Mouse (Mus musculus): ENCODE data around the gene Otulin. TPM values are rescaled to one million over a fixed set of nuclear protein-coding genes. Genes with fewer than 3 reads are reported as not detected.

Gene Otulin
- polyA plus RNA-seq, 1 experiment from 2014 or later, result 33.5 TPM

DNA sequence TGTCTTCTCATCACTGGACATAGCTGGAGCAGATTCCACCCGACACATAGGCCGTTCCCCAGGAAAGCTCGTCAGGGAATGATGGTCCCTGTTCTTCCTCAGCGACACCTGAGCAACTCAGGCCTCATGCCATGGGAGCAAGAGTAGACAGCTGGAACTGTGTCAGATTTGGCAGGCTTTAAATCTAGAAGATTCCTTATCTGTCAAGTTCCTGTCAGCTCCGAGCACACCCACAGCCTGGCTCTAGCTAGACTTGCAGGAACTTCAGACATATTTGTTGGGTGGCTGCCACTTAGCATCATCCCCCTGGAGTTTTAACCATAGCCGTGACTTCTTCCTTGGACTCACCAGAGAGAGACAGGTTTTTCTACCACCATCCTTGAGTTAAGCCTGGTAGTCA, 82.4 kb downstream of the Otulin start:
- Histone ChIP-seq H3K4me3 (no peak overlapping the region), H3K9me3 (no peaks in the 10 kb centered on the region), H3K4me1 (0 out of 2 replicates have a peak, but pooled peaks cover 4% of the 10 kb centered on the region), H3K36me3 (replicated peaks) (no peaks in the 10 kb centered on the region), H3K27me3 (ENCODE audit: poor library complexity, severe bottlenecking) (no peaks in the 10 kb centered on the region), H3K27ac (no peak overlapping the region)
- 96% methylated on average over 6 of the region's 6 CpGs for WGBS
- no peak for DNase-seq (ENCODE audit: extremely low spot score, low spot score)

DNA sequence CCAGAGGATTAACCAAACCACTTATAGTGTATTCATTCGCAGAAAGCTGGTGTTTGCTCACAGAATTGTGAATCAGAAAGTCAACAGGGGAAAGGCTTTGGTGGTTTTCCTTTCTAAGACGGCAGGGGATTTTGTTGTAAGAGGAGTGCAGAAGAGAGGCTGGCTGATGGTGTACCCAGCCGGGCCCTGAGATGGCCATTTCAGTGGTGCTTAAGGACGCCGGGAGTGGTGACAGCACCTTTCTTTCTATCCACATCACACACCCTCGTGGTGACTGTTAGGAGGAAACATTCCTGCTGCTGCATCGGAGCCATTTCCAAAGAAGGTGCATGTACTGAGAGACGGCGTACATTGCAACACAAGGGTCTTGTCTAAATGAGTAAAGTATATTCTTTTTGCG, 85.3 kb downstream of the Otulin start:
- Histone ChIP-seq H3K4me3 (no peak overlapping the region), H3K4me1 (0 out of 2 replicates have a peak, but pooled peaks cover 4% of the 10 kb centered on the region), H3K27ac (no peak overlapping the region), H3K27me3 (ENCODE audit: poor library complexity, severe bottlenecking) (no peaks in the 10 kb centered on the region), H3K9me3 (no peaks in the 10 kb centered on the region), H3K36me3 (replicated peaks) (no peaks in the 10 kb centered on the region)
- DNase-seq (ENCODE audit: extremely low spot score, low spot score), result no peak
- WGBS, result 86% methylated on average over 10 of the region's 10 CpGs

GRCm38 (mm10) chr15:27539745-27540144, 90.7 kb downstream of the Otulin start:
- WGBS, result 93% methylated on average over 9 of the region's 9 CpGs
- no peaks in the 10 kb centered on the region for H3K9me3 ChIP-seq
- no peak overlapping the region for H3K4me3 ChIP-seq
- H3K27ac ChIP-seq, result no peak overlapping the region
- DNase-seq (ENCODE audit: extremely low spot score, low spot score), result no peak
- 0 out of 2 replicates have a peak, but pooled peaks cover 4% of the 10 kb centered on the region for H3K4me1 ChIP-seq
- H3K36me3 ChIP-seq (replicated peaks), result no peaks in the 10 kb centered on the region
- H3K27me3 ChIP-seq (ENCODE audit: poor library complexity, severe bottlenecking), result no peaks in the 10 kb centered on the region

- Histone ChIP-seq H3K4me3 (no peak overlapping the region), H3K27ac (no peak overlapping the region), H3K9me3 (no peaks in the 10 kb centered on the region), H3K4me1 (0 out of 2 replicates have a peak, but pooled peaks cover 4% of the 10 kb centered on the region), H3K36me3 (replicated peaks) (no peaks in the 10 kb centered on the region), H3K27me3 (ENCODE audit: poor library complexity, severe bottlenecking) (no peaks in the 10 kb centered on the region)
- DNase-seq (ENCODE audit: extremely low spot score, low spot score), result no peak
- 76% methylated on average over 4 of the region's 4 CpGs for WGBS
These were observed 92.8 kb downstream of the Otulin start for GRCm38 (mm10) chr15:27537519-27538223.

GRCm38 (mm10) chr15:27536771-27537170, 93.7 kb downstream of the Otulin start:
- Histone ChIP-seq H3K9me3 (no peaks in the 10 kb centered on the region), H3K36me3 (replicated peaks) (no peaks in the 10 kb centered on the region), H3K27me3 (ENCODE audit: poor library complexity, severe bottlenecking) (no peaks in the 10 kb centered on the region), H3K4me1 (0 out of 2 replicates have a peak, but pooled peaks cover 4% of the 10 kb centered on the region), H3K4me3 (no peak overlapping the region), H3K27ac (no peak overlapping the region)
- DNase-seq (ENCODE audit: extremely low spot score, low spot score), result no peak
- WGBS, result 69% methylated on average over 5 of the region's 5 CpGs

GRCm38 (mm10) chr15:27536186-27536585, 94.3 kb downstream of the Otulin start:
- no peak overlapping the region for H3K27ac ChIP-seq
- H3K36me3 ChIP-seq (replicated peaks), result no peaks in the 10 kb centered on the region
- no peak overlapping the region for H3K4me3 ChIP-seq
- WGBS, result 97% methylated on average over 7 of the region's 7 CpGs
- H3K9me3 ChIP-seq, result no peaks in the 10 kb centered on the region
- H3K4me1 ChIP-seq, result 0 out of 2 replicates have a peak, but pooled peaks cover 4% of the 10 kb centered on the region
- H3K27me3 ChIP-seq (ENCODE audit: poor library complexity, severe bottlenecking), result no peaks in the 10 kb centered on the region
- DNase-seq (ENCODE audit: extremely low spot score, low spot score), result no peak

DNA sequence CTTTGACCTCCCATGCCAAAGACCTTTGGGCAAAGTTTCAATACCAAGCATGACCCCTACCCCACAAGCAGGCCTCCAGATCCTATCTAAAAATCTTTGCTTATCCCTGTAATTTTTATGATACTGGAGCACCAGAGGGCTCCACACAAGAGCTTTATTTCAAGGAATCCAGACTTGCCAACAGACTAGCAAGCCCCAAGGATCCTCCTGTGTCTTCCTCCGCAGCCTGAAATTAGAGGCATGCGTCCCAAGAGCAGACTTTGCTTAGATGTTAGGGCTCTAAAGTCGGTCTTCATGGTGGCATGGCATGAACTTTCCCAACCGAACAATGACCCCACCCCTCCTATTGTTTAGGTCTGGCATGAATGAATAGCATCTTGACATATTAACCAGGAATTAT, 94.8 kb downstream of the Otulin start:
- Histone ChIP-seq H3K4me1 (0 out of 2 replicates have a peak, but pooled peaks cover 4% of the 10 kb centered on the region), H3K4me3 (no peak overlapping the region), H3K9me3 (no peaks in the 10 kb centered on the region), H3K36me3 (replicated peaks) (no peaks in the 10 kb centered on the region), H3K27me3 (ENCODE audit: poor library complexity, severe bottlenecking) (no peaks in the 10 kb centered on the region), H3K27ac (no peak overlapping the region)
- DNase-seq (ENCODE audit: extremely low spot score, low spot score), result no peak
- 90% methylated on average over 4 of the region's 4 CpGs for WGBS

- 80% methylated on average over 3 of the region's 3 CpGs for WGBS
- no peak for DNase-seq (ENCODE audit: extremely low spot score, low spot score)
- H3K27ac ChIP-seq, result no peak overlapping the region
- H3K9me3 ChIP-seq, result no peaks in the 10 kb centered on the region
- H3K27me3 ChIP-seq (ENCODE audit: poor library complexity, severe bottlenecking), result no peaks in the 10 kb centered on the region
- H3K4me1 ChIP-seq, result 0 out of 2 replicates have a peak, but pooled peaks cover 4% of the 10 kb centered on the region
- no peaks in the 10 kb centered on the region for H3K36me3 ChIP-seq (replicated peaks)
- no peak overlapping the region for H3K4me3 ChIP-seq
These were observed 97.5 kb downstream of the Otulin start for GRCm38 (mm10) chr15:27533036-27533435.

DNA sequence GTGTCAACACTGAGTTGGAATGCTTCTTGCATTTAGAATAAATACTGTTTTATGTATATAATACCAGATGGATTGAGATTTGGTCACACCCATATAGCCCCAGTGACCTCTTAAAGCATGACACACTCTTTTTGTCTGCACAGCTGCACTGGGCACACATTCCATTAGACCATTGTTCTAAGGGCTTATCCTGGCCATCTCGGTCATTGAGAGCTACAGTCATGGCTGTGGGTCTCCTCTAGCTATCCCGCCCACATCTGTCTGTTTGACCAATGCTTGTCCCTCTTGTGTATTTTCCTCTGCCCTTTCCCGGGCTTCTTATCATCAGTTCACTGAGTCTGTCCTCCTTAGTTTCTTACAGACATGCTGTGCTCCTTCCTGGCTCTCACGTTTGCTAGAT, 100.5 kb downstream of the Otulin start:
- H3K9me3 ChIP-seq, result no peaks in the 10 kb centered on the region
- H3K4me1 ChIP-seq, result no peaks in the 10 kb centered on the region
- H3K4me3 ChIP-seq, result no peak overlapping the region
- no peak overlapping the region for H3K27ac ChIP-seq
- no peaks in the 10 kb centered on the region for H3K36me3 ChIP-seq (replicated peaks)
- no peak for DNase-seq (ENCODE audit: extremely low spot score, low spot score)
- 60% methylated on average over 4 of the region's 4 CpGs for WGBS
- H3K27me3 ChIP-seq (ENCODE audit: poor library complexity, severe bottlenecking), result no peaks in the 10 kb centered on the region

- WGBS, result 85% methylated on average over 4 of the region's 4 CpGs
- H3K4me3 ChIP-seq, result no peak overlapping the region
- H3K36me3 ChIP-seq (replicated peaks), result no peaks in the 10 kb centered on the region
- no peaks in the 10 kb centered on the region for H3K4me1 ChIP-seq
- no peaks in the 10 kb centered on the region for H3K27me3 ChIP-seq (ENCODE audit: poor library complexity, severe bottlenecking)
- no peak for DNase-seq (ENCODE audit: extremely low spot score, low spot score)
- H3K27ac ChIP-seq, result no peak overlapping the region
- no peaks in the 10 kb centered on the region for H3K9me3 ChIP-seq
These were observed 101.6 kb downstream of the Otulin start for GRCm38 (mm10) chr15:27528896-27529295.

DNA sequence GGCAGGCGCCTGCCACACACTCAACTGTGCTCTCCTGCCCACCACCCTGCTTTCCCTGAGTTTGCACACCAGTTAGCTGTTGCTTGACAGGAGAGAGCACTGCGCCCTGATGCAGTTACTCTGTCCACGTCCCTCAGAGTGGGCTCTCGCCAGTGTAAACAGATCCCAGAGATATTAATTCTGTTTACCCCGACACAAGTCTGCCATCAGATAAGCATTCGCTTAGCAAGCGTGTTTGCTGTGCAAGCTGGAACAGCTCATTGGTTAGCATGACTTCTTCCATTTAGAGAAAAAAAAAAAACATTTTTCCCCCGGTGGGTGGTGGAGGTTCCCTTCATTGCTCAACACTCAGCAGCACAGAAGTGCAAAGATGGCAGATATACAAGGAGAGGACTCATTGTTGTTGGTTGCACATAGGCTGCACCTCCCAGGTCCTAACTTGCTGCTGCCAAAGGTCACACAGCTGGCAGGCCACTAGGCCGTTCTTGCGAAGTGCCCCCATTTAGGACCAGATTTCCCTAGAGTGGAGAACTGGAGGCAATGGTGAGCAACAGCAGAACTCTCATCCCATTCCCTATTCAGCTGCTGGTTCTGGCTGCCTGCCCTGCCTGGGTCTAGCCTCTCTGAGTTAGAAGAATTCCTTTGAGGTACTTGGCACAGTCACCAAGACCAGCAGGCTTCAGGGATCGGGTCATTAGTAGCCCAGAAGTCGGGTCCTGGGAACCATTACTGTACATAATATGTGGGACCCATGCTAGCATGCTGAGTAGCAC, 105.1 kb downstream of the Otulin start:
- Histone ChIP-seq H3K4me3 (no peak overlapping the region), H3K27ac (no peak overlapping the region), H3K4me1 (no peaks in the 10 kb centered on the region), H3K9me3 (no peaks in the 10 kb centered on the region), H3K27me3 (ENCODE audit: poor library complexity, severe bottlenecking) (no peaks in the 10 kb centered on the region), H3K36me3 (replicated peaks) (no peaks in the 10 kb centered on the region)
- DNase-seq (ENCODE audit: extremely low spot score, low spot score), result no peak
- whole genome bisulfite sequencing, result 95% methylated on average over 12 of the region's 12 CpGs

- DNase-seq (ENCODE audit: extremely low spot score, low spot score), result no peak
These were observed 110.6 kb downstream of the Otulin start for GRCm38 (mm10) chr15:27519857-27520256.

GRCm38 (mm10) chr15:27518026-27518425, 112.5 kb downstream of the Otulin start:
- DNase-seq (ENCODE audit: extremely low spot score, low spot score), result no peak
- Histone ChIP-seq H3K9me3 (no peaks in the 10 kb centered on the region), H3K27ac (no peak overlapping the region), H3K4me1 (peaks cover 14% of the 10 kb centered on the region; the same call in 1 of the 2 replicates), H3K36me3 (replicated peaks) (no peaks in the 10 kb centered on the region), H3K27me3 (ENCODE audit: poor library complexity, severe bottlenecking) (no peaks in the 10 kb centered on the region), H3K4me3 (no peak overlapping the region)
- WGBS, result 86% methylated on average over 8 of the region's 8 CpGs

More at GRCm38 (mm10) chr15:27519857-27520256, 110.6 kb downstream of the Otulin start:
- Histone ChIP-seq H3K4me3 (no peak overlapping the region), H3K4me1 (peaks cover 14% of the 10 kb centered on the region; the same call in 1 of the 2 replicates), H3K9me3 (no peaks in the 10 kb centered on the region), H3K27ac (no peak overlapping the region), H3K36me3 (replicated peaks) (no peaks in the 10 kb centered on the region), H3K27me3 (ENCODE audit: poor library complexity, severe bottlenecking) (no peaks in the 10 kb centered on the region)
- 93% methylated on average over 7 of the region's 7 CpGs for WGBS
